Mouse (Mus musculus) intestine, embryonic 16.5 days (tissue): ENCODE data around the gene Capn3. TPM values are rescaled to one million over a fixed set of nuclear protein-coding genes. Genes with fewer than 3 reads are reported as not detected.

Experiments
- ATAC-seq: fragments of 200-750 bp; cut with Nextera tagmentation; 2 replicates; pipeline ENCODE4 v1.8.0; 2017; ENCODE audit warnings: moderate TSS enrichment, moderate library complexity
- H3K27ac ChIP-seq: fragments of 300-500 bp; sonication (generic); 2 replicates; pipeline ENCODE4 v1.5.1; 2014; ENCODE audit warnings: mild to moderate bottlenecking, low read length
- H3K27me3 ChIP-seq: fragments of 300-500 bp; sonication (generic); replicated peaks from 2 replicates; pipeline ENCODE4 v1.6.1; 2014; ENCODE audit warnings: low read length, control low read depth, mixed read lengths; ENCODE audit not compliant: control insufficient read depth, insufficient read depth
- H3K36me3 ChIP-seq: fragments of 300-500 bp; sonication (generic); 2 replicates; pipeline ENCODE4 v1.6.1; 2014; ENCODE audit warnings: low read length, control low read depth; ENCODE audit not compliant: control insufficient read depth, insufficient read depth
- H3K4me1 ChIP-seq: fragments of 300-500 bp; sonication (generic); 2 replicates; pipeline ENCODE4 v1.6.1; 2014; ENCODE audit warnings: low read length, control low read depth, mixed read lengths; ENCODE audit not compliant: control insufficient read depth, insufficient read depth
- H3K4me2 ChIP-seq: fragments of 300-500 bp; sonication (generic); 2 replicates; pipeline ENCODE4 v1.6.1; 2014; ENCODE audit warnings: low read depth, low read length, control low read depth
- H3K4me3 ChIP-seq: fragments of 300-500 bp; sonication (generic); 2 replicates; pipeline ENCODE4 v1.5.1; 2014; ENCODE audit warnings: mild to moderate bottlenecking, low read length
- H3K9ac ChIP-seq: fragments of 300-500 bp; sonication (generic); 2 replicates; pipeline ENCODE4 v1.6.1; 2014; ENCODE audit warnings: low read depth, low read length
- H3K9me3 ChIP-seq: fragments of 300-500 bp; sonication (generic); 2 replicates; pipeline ENCODE4 v1.6.1; 2016; ENCODE audit warnings: low read length, control low read depth; ENCODE audit not compliant: control insufficient read depth
- WGBS: fragments of 180-500 bp; shearing (Covaris S2); extraction: QIAGEN DNeasy Blood & Tissue Kit; methylation state at CpG from one replicate; pipeline ENCODE4 v1.1.7; 2014; 5-methylcytosine and 5-hydroxymethylcytosine counted together
- polyA plus RNA-seq: library from polyadenylated mRNA; unstranded; fragments of >200 nt; fragmentation: Nextera tagmentation; extraction: Ambion mirVana; gene quantifications from 2 replicates; pipeline ENCODE4 v1.2.1, GENCODE M21; 2015

Capn3 gene
- polyA plus RNA-seq, 1 experiment from 2014 or later, result 0.77 TPM

- Histone ChIP-seq H3K4me2 (no peak overlapping the region), H3K27me3 (no peaks in the 10 kb centered on the region), H3K27ac (no peak overlapping the region), H3K4me1 (no peaks in the 10 kb centered on the region), H3K9ac (no peak overlapping the region), H3K9me3 (no peaks in the 10 kb centered on the region), H3K36me3 (no peaks in the 10 kb centered on the region), H3K4me3 (no peak overlapping the region)
- 80% methylated on average over 13 of the region's 13 CpGs for WGBS
- no peak for ATAC-seq
These were observed 20.7 kb downstream of the Capn3 start for GRCm38 (mm10) chr2:120476277-120477087.

- no peak overlapping the region for H3K4me2 ChIP-seq
- H3K27ac ChIP-seq, result no peak overlapping the region
- no peak overlapping the region for H3K9ac ChIP-seq
- no peak overlapping the region for H3K4me3 ChIP-seq
- no peak for ATAC-seq
- no peaks in the 10 kb centered on the region for H3K27me3 ChIP-seq
- H3K4me1 ChIP-seq, result no peaks in the 10 kb centered on the region; the same call in 1 of the 2 replicates
- WGBS, result 60% methylated on average over 3 of the region's 3 CpGs
- H3K9me3 ChIP-seq, result no peaks in the 10 kb centered on the region
- H3K36me3 ChIP-seq, result no peaks in the 10 kb centered on the region
These were observed 22.8 kb downstream of the Capn3 start for GRCm38 (mm10) chr2:120478600-120478999.

- no peak for ATAC-seq
- no peaks in the 10 kb centered on the region for H3K27me3 ChIP-seq
- H3K4me2 ChIP-seq, result no peak overlapping the region
- no peak overlapping the region for H3K27ac ChIP-seq
- H3K4me3 ChIP-seq, result no peak overlapping the region
- 54% methylated on average over 8 of the region's 8 CpGs for WGBS
- H3K9ac ChIP-seq, result no peak overlapping the region
- no peaks in the 10 kb centered on the region; the same call in 1 of the 2 replicates for H3K4me1 ChIP-seq
- H3K36me3 ChIP-seq, result no peaks in the 10 kb centered on the region
- H3K9me3 ChIP-seq, result no peaks in the 10 kb centered on the region
These were observed 26.1 kb downstream of the Capn3 start for GRCm38 (mm10) chr2:120481921-120482320.

- 56% methylated on average over 8 of the region's 8 CpGs for WGBS
- H3K4me2 ChIP-seq, result no peak overlapping the region
These were observed 26.9 kb downstream of the Capn3 start for GRCm38 (mm10) chr2:120482506-120483389.

GRCm38 (mm10) chr2:120484241-120484640 lies 28.4 kb downstream of the Capn3 start:
- H3K36me3 ChIP-seq, result no peaks in the 10 kb centered on the region
- H3K9ac ChIP-seq, result no peak overlapping the region
- no peak overlapping the region for H3K27ac ChIP-seq
- H3K4me2 ChIP-seq, result no peak overlapping the region
- H3K4me1 ChIP-seq, result no peaks in the 10 kb centered on the region; the same call in 1 of the 2 replicates
- 90% methylated on average over 3 of the region's 3 CpGs for WGBS
- H3K27me3 ChIP-seq, result no peaks in the 10 kb centered on the region
- H3K4me3 ChIP-seq, result no peak overlapping the region
- H3K9me3 ChIP-seq, result no peaks in the 10 kb centered on the region
- ATAC-seq, result no peak

More at GRCm38 (mm10) chr2:120482506-120483389, 26.9 kb downstream of the Capn3 start:
- H3K4me3 ChIP-seq, result no peak overlapping the region
- no peaks in the 10 kb centered on the region for H3K9me3 ChIP-seq
- H3K27ac ChIP-seq, result peak overlapping the region; percentile 73
- H3K4me1 ChIP-seq, result no peaks in the 10 kb centered on the region; the same call in 1 of the 2 replicates
- ATAC-seq, result peak; percentile 95
- H3K27me3 ChIP-seq, result no peaks in the 10 kb centered on the region
- H3K9ac ChIP-seq, result no peak overlapping the region
- no peaks in the 10 kb centered on the region for H3K36me3 ChIP-seq

- H3K27ac ChIP-seq, result no peak overlapping the region
- H3K9me3 ChIP-seq, result no peaks in the 10 kb centered on the region
- no peaks in the 10 kb centered on the region for H3K4me1 ChIP-seq
- no peak overlapping the region for H3K4me2 ChIP-seq
- H3K9ac ChIP-seq, result no peak overlapping the region
- no peaks in the 10 kb centered on the region for H3K36me3 ChIP-seq
- 47% methylated on average over 4 of the region's 4 CpGs for WGBS
- H3K27me3 ChIP-seq, result no peaks in the 10 kb centered on the region
- no peak overlapping the region for H3K4me3 ChIP-seq
- no peak for ATAC-seq
These were observed 37.4 kb downstream of the Capn3 start for GRCm38 (mm10) chr2:120493254-120493653.

- Histone ChIP-seq H3K4me1 (peaks cover 13% of the 10 kb centered on the region), H3K36me3 (no peaks in the 10 kb centered on the region), H3K4me3 (no peak overlapping the region), H3K9ac (no peak overlapping the region), H3K9me3 (no peaks in the 10 kb centered on the region), H3K27me3 (no peaks in the 10 kb centered on the region), H3K27ac (no peak overlapping the region), H3K4me2 (no peak overlapping the region)
- no peak for ATAC-seq
- 70% methylated on average over 3 of the region's 3 CpGs for WGBS
These were observed 40.7 kb downstream of the Capn3 start for GRCm38 (mm10) chr2:120496511-120496910.

GRCm38 (mm10) chr2:120499971-120500471 lies 44.2 kb downstream of the Capn3 start:
- Histone ChIP-seq H3K36me3 (no peaks in the 10 kb centered on the region; the same call in 1 of the 2 replicates), H3K9ac (0 out of 2 replicates have a peak overlapping the region, but pooled peaks have one; percentile 25), H3K27me3 (no peaks in the 10 kb centered on the region), H3K4me3 (no peak overlapping the region), H3K4me1 (peaks cover 14% of the 10 kb centered on the region), H3K27ac (peak overlapping the region; percentile 61), H3K4me2 (no peak overlapping the region), H3K9me3 (no peaks in the 10 kb centered on the region)
- peak; percentile 64 for ATAC-seq
- WGBS, result 52% methylated on average over 6 of the region's 6 CpGs
